Mouse (Mus musculus) liver, postnatal 0 days (tissue): ENCODE results near the gene Abhd18.

Experiments used
- CTCF ChIP-seq: sonication (generic); IDR thresholded peaks from 2 replicates; pipeline ENCODE4 v1.5.1; 2016; ENCODE audit warnings: antibody characterized with exemption, low read depth
- EP300 ChIP-seq: IDR thresholded peaks from 2 replicates; pipeline ENCODE4 v1.6.1; 2016; ENCODE audit warnings: antibody characterized with exemption, low read depth, mild to moderate bottlenecking

DNA sequence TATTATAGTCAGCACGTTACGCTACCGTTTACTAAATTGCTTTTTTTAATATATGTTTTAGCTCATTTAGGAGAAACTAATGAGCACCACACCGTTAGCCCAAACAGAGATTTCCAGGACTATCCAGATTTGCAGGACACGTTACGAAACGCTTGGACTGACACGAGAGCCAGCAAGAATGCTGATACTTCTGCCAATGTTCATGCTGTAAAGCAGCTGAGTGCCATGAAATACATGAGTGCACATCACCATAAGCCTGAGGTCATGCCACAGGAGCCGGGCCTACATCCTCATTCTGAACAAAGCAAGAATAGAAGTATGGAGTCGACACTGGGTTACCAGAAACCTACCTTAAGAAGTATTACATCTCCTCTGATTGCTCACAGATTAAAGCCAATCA is 38.1 kb upstream of the Abhd18 start:
- TF ChIP-seq CTCF (no peak), EP300 (no peak)
